Mouse (Mus musculus): ENCODE results near the gene 9030612E09Rik. TPM values are rescaled to one million over a fixed set of nuclear protein-coding genes. Genes with fewer than 3 reads are reported as not detected.

9030612E09Rik gene
- total RNA-seq, 2 experiments from 2014 or later = 1.9 to 2.4 TPM

DNA sequence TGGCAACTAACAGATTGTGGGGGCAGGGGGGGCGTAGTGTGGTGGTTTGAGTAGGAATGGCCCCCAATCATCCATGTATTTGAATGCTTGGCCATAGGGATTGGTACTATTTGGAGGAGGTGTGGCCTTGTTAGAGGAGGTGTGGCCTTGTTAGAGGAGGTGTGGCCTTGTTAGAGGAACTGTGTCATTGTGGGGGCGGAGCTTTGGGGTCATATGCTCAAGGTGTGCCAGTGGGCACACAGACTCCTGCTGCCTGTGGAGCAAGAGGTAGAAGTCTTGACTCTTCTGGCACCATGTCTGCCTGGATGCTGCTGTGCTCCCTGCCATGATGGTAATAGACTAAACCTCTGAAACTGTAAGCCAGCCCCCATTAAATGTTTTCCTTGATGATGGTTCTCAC, 25.7 kb downstream of the 9030612E09Rik start:
- DNase-seq (ENCODE audit: low spot score in 2 of 2) = no peak

DNA sequence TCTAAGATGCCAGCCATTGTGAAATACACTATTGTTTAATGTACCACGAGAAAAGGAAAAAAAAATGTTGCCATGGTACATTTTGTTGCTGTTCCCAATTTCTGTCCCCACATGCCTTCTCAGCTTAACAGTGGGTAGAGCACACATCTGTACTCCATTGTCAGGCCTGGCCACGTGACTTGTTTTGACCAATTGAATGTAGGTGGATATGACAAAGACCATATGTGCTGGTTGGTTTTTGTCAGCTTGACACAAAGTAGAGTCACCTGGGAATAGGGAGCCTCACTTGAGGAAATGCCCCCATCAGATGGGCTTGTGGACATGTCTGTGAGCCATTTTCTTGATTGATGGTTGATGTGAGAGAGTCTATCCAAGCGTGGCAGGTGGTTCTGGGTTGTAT, 29.4 kb downstream of the 9030612E09Rik start:
- DNase-seq (ENCODE audit: low spot score in 2 of 2) = no peak

DNA sequence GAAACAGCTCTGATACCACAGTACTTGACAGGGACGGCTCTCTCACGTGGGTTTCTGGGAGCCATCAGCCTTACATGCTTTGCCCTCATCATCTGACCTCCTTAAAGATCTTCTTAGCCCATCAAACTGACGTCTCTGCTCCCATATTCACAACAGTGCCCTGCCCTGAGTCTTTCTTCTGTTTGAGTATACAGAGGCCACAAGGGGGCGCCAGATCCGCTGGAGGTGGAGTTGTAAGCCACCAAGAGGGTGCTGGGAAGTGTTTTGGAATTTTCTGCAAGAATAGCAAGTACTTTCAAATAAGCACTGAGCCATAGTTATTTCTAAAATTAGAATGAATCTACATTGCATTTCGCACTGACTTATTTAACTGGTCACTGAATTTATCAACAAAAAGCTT, 37.4 kb downstream of the 9030612E09Rik start:
- peak in 1 of 2 experiments; percentile 26 for DNase-seq (ENCODE audit: low spot score in 2 of 2)

DNA sequence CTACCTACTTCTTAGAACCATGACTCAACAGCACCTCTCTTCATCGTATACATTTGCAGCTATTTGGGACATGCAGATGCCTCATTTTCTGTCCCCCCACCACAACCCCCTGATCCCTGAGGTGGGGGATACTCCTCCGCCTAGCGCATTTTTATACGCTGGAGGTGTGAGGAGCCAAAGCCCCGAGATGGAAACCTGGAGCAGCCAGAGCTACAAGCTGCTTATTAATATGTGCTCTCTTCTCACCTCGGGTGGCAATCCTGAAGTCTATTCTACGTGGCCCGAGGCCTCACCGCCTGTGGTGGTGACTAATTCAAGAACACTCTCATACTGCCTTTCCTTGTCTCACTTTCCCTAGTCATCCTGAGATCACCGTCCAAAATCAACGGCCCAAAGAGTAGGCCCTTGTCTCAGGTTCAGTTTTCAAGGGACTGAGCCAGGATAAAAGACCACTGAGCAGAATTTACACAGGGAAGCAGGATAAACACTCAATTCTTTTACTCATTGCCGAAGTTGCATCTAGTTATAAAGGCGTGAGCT, 42.9 kb downstream of the 9030612E09Rik start:
- no peak for DNase-seq (ENCODE audit: low spot score in 2 of 2)

DNA sequence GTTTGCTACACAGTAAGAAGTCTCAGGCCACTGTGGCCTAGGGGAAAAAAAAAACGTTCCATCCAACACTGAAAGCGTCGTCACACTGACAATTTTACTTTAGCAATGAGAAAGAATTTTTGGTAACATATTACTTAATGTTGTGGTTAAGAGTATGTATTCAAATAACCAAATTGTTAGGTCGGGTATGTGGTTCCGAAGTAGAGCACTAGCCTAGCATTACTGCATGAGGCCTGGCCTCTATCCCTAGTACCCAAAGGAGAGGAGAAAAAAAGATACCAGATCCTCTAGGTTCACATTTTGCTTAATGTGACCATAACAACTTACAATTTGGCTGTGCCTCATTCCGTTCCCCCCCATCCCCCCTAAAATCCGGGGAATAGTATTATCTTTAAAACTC, 46.0 kb downstream of the 9030612E09Rik start:
- no peak for DNase-seq (ENCODE audit: low spot score in 2 of 2)

DNA sequence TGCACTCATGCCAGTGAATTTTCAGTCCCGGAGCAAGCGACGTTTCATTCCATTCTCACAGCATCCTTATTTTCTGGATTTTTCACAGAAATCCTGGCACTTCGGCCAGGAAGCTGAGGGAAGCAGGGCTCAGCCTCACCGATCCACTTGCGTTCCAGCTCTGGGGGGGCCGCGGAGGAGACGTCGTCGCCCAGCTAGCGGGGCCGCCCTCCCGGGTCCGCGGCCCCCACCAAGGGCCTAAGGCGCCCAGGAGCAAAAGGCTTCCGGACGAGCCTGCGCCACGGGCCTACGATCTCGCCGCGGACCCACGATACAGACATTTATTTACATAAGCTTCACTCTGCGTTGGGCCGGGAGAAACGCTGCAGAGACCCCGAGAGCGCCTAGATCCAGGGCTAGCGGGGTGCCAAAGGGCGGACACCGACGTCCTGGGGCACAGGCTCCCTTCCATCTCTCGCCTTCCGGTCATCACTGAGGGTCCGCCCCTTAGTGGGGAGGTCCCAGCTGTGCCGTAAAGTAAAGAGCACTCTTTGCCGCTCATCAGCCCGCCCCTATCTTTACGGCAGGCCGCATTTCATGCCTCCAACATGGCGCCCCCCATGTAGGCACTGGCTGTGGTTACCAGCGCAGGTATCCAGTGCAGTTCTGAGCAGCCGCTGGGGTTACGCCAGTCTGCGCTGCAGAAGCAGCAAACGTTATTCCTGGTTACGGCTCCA, 46.6 kb downstream of the 9030612E09Rik start, which contains the start of gene Pdss2:
Pdss2 (plus strand) TSS at position 577 of the 716 bp plus-strand sequence.
- DNase-seq (ENCODE audit: low spot score in 2 of 2) = peak; percentile 77 to 93

DNA sequence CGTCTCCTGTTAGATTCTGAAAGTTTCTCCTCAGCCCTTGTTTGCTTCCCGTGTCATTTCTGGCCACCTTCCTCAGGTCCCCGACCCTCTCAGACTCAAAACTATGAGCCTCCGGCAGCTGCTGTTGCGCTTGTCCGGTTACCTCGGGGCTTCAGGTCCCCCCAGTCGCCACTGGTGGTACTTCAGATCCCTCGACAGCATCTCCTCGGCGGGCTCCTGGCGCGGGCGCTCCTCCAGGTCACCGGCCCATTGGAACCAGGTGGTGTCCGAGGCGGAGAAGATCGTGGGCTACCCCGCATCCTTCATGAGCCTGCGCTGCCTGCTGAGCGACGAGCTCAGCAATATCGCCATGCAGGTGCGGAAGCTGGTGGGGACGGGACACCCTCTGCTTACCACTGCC, 47.2 kb downstream of the 9030612E09Rik start:
- DNase-seq (ENCODE audit: low spot score in 2 of 2) = peak; percentile 17 to 20

DNA sequence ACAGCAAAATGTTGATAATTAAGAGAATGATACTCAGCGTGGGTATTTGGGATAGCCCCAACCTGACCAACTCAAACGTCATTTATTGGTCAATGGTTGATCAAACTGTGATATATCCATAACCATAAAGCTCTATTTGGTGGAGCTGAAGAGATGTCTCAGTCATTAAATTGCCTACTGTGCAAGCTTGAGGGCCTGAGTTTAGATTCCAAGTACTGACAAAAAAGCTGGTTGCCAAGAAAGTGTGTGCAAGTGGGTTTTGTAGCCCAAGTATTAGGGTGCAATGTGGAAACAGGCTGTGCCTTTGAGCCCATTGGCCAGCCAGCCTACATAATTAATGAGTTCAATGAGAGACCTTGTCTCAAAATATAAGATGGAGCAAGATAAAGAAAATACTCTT, 48.9 kb downstream of the 9030612E09Rik start:
- no peak for DNase-seq (ENCODE audit: low spot score in 2 of 2)

Other genes starting within 250 kb of the 9030612E09Rik start
- 10 to 100 TPM; 21.5 to 25.4 TPM for gene Sobp, start 174 bp upstream of the 9030612E09Rik start, total RNA-seq (2021)
- 10 to 100 TPM; 17.6 to 20.5 TPM for gene Pdss2, start 46.8 kb downstream of the 9030612E09Rik start, total RNA-seq (2021)

Measured in gastrocnemius, postnatal 4 days (tissue).